Mouse (Mus musculus) CH12.LX (cell line): ENCODE results near the gene Slc38a2. TPM values are rescaled to one million over a fixed set of nuclear protein-coding genes. Genes with fewer than 3 reads are reported as not detected.

Experiments used
- DNase-seq: peaks from one replicate; pipeline ENCODE4 v3.0.0-alpha.2; 2013; ENCODE audit errors: extremely low read depth
- H3K27ac ChIP-seq: 2 replicates; pipeline ENCODE4 v1.5.1; 2012; ENCODE audit warnings: low read depth, mild to moderate bottlenecking, control low read depth, moderate library complexity; ENCODE audit not compliant: insufficient read depth
- H3K27me3 ChIP-seq: replicated peaks from 2 replicates; pipeline ENCODE3; 2012; ENCODE audit warnings: inconsistent platforms
- H3K36me3 ChIP-seq, 2 experiments: replicated peaks in 1 of 2; 2 replicates each; pipeline versions ENCODE3 to v1.6.1; 2012; ENCODE audit warnings: inconsistent platforms in 1 of 2, low read length in 1 of 2, mild to moderate bottlenecking in 1 of 2, mixed read lengths in 1 of 2, moderate library complexity in 1 of 2; ENCODE audit not compliant: control insufficient read depth in 1 of 2, insufficient read depth in 1 of 2
- H3K4me1 ChIP-seq, 2 experiments: 2 replicates each; pipeline ENCODE4 v1.6.1; 2012; ENCODE audit warnings: inconsistent platforms in 1 of 2, moderate library complexity in 1 of 2; ENCODE audit not compliant: insufficient read depth in 2 of 2, control insufficient read depth in 1 of 2
- H3K4me2 ChIP-seq: 2 replicates; pipeline ENCODE4 v1.6.1; 2012; ENCODE audit warnings: low read depth, mild to moderate bottlenecking, control low read depth; ENCODE audit not compliant: poor library complexity, insufficient read depth, severe bottlenecking
- H3K4me3 ChIP-seq, 3 experiments: fragments of 150-350 bp in 1 of 3; sonication (generic) in 1 of 3; replicated peaks in 1 of 3; 2 replicates each; pipeline versions ENCODE3 to v1.5.1; 2011 to 2012; ENCODE audit warnings: low read depth in 2 of 3, low read length in 2 of 3, mild to moderate bottlenecking in 2 of 3, moderate library complexity in 2 of 3, control low read depth in 1 of 3, improper control_type of control experiment in 1 of 3, inconsistent platforms in 1 of 3, mixed read lengths in 1 of 3; ENCODE audit not compliant: poor library complexity in 1 of 3
- H3K79me2 ChIP-seq: replicated peaks from 2 replicates; pipeline ENCODE4 v1.6.1; 2012; ENCODE audit warnings: mild to moderate bottlenecking, moderate library complexity; ENCODE audit not compliant: control insufficient read depth, poor library complexity, insufficient read depth, severe bottlenecking; ENCODE audit errors: extremely low read depth
- H3K9ac ChIP-seq: 2 replicates; pipeline ENCODE4 v1.6.1; 2012; ENCODE audit warnings: low read depth, mild to moderate bottlenecking, control low read depth, moderate library complexity; ENCODE audit not compliant: insufficient read depth
- H3K9me3 ChIP-seq: replicated peaks from 2 replicates; pipeline ENCODE3; 2012; ENCODE audit warnings: low read length, inconsistent platforms, mixed read lengths
- BHLHE40 ChIP-seq: IDR thresholded peaks from 2 replicates; pipeline ENCODE4 v1.6.1; 2011; ENCODE audit warnings: mild to moderate bottlenecking, low read depth, low read length, improper control_type of control experiment
- CHD2 ChIP-seq: IDR thresholded peaks from 2 replicates; pipeline ENCODE4 v1.6.1; 2011; ENCODE audit warnings: low read length, improper control_type of control experiment
- EP300 ChIP-seq: IDR thresholded peaks from 2 replicates; pipeline ENCODE4 v1.6.1; 2011; ENCODE audit warnings: low read length, improper control_type of control experiment
- ETS1 ChIP-seq: conservative IDR thresholded peaks from 2 replicates; pipeline ENCODE4 v1.6.1; 2012; ENCODE audit warnings: low read depth, mild to moderate bottlenecking, inconsistent platforms, low read length, improper control_type of control experiment, moderate library complexity
- GABPA ChIP-seq: IDR thresholded peaks from 2 replicates; pipeline ENCODE4 v1.6.1; 2012; ENCODE audit warnings: low read depth, low read length, improper control_type of control experiment, inconsistent platforms; ENCODE audit not compliant: insufficient replicate concordance
- HCFC1 ChIP-seq: IDR thresholded peaks from 2 replicates; pipeline ENCODE4 v1.6.1; 2012; ENCODE audit warnings: low read depth, mild to moderate bottlenecking, inconsistent platforms, low read length, improper control_type of control experiment
- IRF4 ChIP-seq: IDR thresholded peaks from 2 replicates; pipeline ENCODE4 v1.6.1; 2014; ENCODE audit warnings: low read depth, mild to moderate bottlenecking, inconsistent platforms, low read length, improper control_type of control experiment
- JUN ChIP-seq: IDR thresholded peaks from 2 replicates; pipeline ENCODE4 v1.6.1; 2011; ENCODE audit warnings: low read depth, mild to moderate bottlenecking, low read length, improper control_type of control experiment, moderate library complexity; ENCODE audit not compliant: insufficient read depth
- MAFK ChIP-seq: IDR thresholded peaks from 2 replicates; pipeline ENCODE4 v1.6.1; 2011; ENCODE audit warnings: low read length, improper control_type of control experiment; ENCODE audit not compliant: insufficient replicate concordance
- MEF2A ChIP-seq: IDR thresholded peaks from 2 replicates; pipeline ENCODE4 v1.6.1; 2014; ENCODE audit warnings: low read depth, mild to moderate bottlenecking, inconsistent platforms, low read length, improper control_type of control experiment, borderline replicate concordance
- MXI1 ChIP-seq: IDR thresholded peaks from 2 replicates; pipeline ENCODE4 v1.6.1; 2011; ENCODE audit warnings: mild to moderate bottlenecking, low read depth, low read length, improper control_type of control experiment
- NELFE ChIP-seq: IDR thresholded peaks from 2 replicates; pipeline ENCODE4 v1.6.1; 2011; ENCODE audit warnings: low read depth, low read length, improper control_type of control experiment
- POLR2A ChIP-seq: IDR thresholded peaks from 2 replicates; pipeline ENCODE4 v1.6.1; 2011; ENCODE audit warnings: low read depth, mild to moderate bottlenecking, improper control_type of control experiment, low read length
- POLR2AphosphoS2 ChIP-seq: IDR thresholded peaks from 2 replicates; pipeline ENCODE4 v1.6.1; 2011; ENCODE audit warnings: low read depth, low read length, improper control_type of control experiment
- RAD21 ChIP-seq: IDR thresholded peaks from 2 replicates; pipeline ENCODE4 v1.6.1; 2011; ENCODE audit warnings: low read depth, mild to moderate bottlenecking, low read length, improper control_type of control experiment, moderate library complexity
- SIN3A ChIP-seq: IDR thresholded peaks from 2 replicates; pipeline ENCODE4 v1.6.1; 2012; ENCODE audit warnings: low read length, improper control_type of control experiment, inconsistent platforms
- SMC3 ChIP-seq: IDR thresholded peaks from 2 replicates; pipeline ENCODE4 v1.6.1; 2011; ENCODE audit warnings: low read depth, low read length, improper control_type of control experiment
- TBP ChIP-seq: conservative IDR thresholded peaks from 2 replicates; pipeline ENCODE4 v1.6.1; 2011; ENCODE audit warnings: low read depth, low read length, improper control_type of control experiment
- TCF12 ChIP-seq: IDR thresholded peaks from 2 replicates; pipeline ENCODE4 v1.6.1; 2014; ENCODE audit warnings: low read depth, mild to moderate bottlenecking, inconsistent platforms, low read length, improper control_type of control experiment
- UBTF ChIP-seq: IDR thresholded peaks from 2 replicates; pipeline ENCODE4 v1.6.1; 2012; ENCODE audit warnings: low read depth, mild to moderate bottlenecking, inconsistent platforms, low read length, improper control_type of control experiment, moderate library complexity
- USF1 ChIP-seq: IDR thresholded peaks from 2 replicates; pipeline ENCODE4 v1.6.1; 2014; ENCODE audit warnings: low read depth, mild to moderate bottlenecking, inconsistent platforms, low read length, improper control_type of control experiment
- USF2 ChIP-seq: conservative IDR thresholded peaks from 2 replicates; pipeline ENCODE4 v1.6.1; 2011; ENCODE audit warnings: low read depth, low read length, improper control_type of control experiment
- ZKSCAN1 ChIP-seq: IDR thresholded peaks from 2 replicates; pipeline ENCODE4 v1.6.1; 2012; ENCODE audit warnings: low read depth, inconsistent platforms, low read length, improper control_type of control experiment, borderline replicate concordance
- ZNF384 ChIP-seq: IDR thresholded peaks from 2 replicates; pipeline ENCODE4 v1.6.1; 2012; ENCODE audit warnings: low read depth, low read length, improper control_type of control experiment, inconsistent platforms
- dilution Hi-C: fragments of 300-500 bp; cut with MboI; formaldehyde crosslinking; loops from 2 replicates; pipeline ENCODE4 v1.14.3; 2020; ENCODE audit warnings: low sequenced_read_pairs; ENCODE audit not compliant: extremely low pct_unique_long_range_greater_than_20kb, extremely low pct_ligation_motif_present
- in situ Hi-C: fragments of 300-500 bp; cut with MboI; formaldehyde crosslinking; loops from 3 replicates; pipeline ENCODE4 v1.14.3; 2019; ENCODE audit warnings: low sequenced_read_pairs, low pct_ligation_motif_present, low pct_unique_long_range_greater_than_20kb, mixed read lengths
- polyA plus RNA-seq: library from polyadenylated mRNA; unstranded; fragments of >175 nt; gene quantifications from 2 replicates; pipeline ENCODE4 v1.2.1, GENCODE M21; 2012; ENCODE audit warnings: low read depth; ENCODE audit not compliant: insufficient read length
- total RNA-seq, 2 experiments: library from RNA; depleted of rRNA; stranded (reverse); fragments of 300-350 nt in 1 of 2; fragments of >200 nt in 1 of 2; gene quantifications; 2 replicates each; pipeline ENCODE4 v1.2.3; 2012 to 2014

Gene Slc38a2
- total and polyA plus RNA-seq, 3 experiments = 41.4 to 70.5 (median 59.3) TPM

DNA sequence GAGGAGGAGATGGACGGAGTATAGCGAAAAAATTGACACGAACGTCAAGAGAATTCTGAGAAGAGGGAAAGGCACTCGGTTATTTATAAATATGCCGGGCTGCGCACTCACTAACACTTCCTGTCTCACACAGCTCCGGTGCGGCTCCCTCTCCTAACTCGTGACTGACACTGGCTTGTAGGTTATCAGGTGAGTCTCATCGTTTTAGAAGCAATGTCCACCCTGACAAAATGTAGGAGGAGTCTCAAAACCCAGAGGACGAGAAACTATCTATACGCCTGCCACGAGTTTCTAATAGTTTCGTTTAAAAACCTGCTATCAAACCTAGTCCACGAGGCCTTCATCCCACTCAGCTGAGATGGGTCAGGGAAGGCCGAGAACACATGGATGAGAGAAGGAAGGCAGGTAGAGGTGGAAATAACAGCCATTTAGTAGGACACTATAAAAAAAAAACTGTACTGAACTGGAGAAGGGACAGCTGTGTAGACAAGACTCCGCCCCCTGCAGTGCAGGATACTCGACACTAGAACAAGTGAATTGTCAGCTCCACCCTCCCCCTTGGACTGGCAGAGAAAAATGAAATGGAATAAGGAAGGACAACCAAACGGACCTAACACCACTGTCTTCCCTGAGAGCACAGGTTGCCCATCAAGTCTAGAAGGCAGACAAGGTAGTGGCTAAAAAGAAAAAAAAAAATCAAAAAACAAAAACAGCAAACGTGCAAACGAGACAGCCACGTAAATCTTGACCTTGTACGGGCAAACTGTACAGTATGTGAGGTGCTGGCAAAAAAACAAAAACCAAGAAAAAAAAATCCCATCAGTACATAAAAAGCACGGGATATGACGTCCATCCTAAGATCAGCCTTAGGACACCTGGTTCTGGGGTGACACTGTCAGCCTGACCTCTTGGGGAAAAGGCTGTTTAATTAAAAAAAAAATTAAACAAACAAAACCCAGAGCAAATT lies 3.8 kb downstream of the Slc38a2 start:
- Histone ChIP-seq H3K4me2 (peak overlapping the region; percentile 90), H3K9me3 (no peaks in the 10 kb centered on the region), H3K27ac (no peak overlapping the region), H3K4me1 (peaks cover 2 to 57% of the 10 kb centered on the region in 2 experiments; a peak in 3 of 4 replicates), H3K36me3 (peaks cover 67 to 79% of the 10 kb centered on the region in 2 experiments), H3K79me2 (peaks cover 41% of the 10 kb centered on the region), H3K9ac (peak overlapping the region; percentile 81; the same call in 1 of the 2 replicates), H3K27me3 (peaks cover 7% of the 10 kb centered on the region), H3K4me3 (peak overlapping the region in 1 of 3 experiments; percentile 82)
- dilution Hi-C loops = no loop called here
- no peak for TF ChIP-seq MEF2A
- TF ChIP-seq EP300 = no peak
- no peak; the same call in 1 of the 2 replicates for TF ChIP-seq POLR2AphosphoS2
- no peak for TF ChIP-seq SIN3A
- no peak for TF ChIP-seq USF1
- no peak for TF ChIP-seq TCF12
- TF ChIP-seq UBTF = no peak
- no peak for TF ChIP-seq ETS1
- peak; percentile 41 for DNase-seq
- in situ Hi-C loops = loop anchor here (25.0 kb wide), 1 partner anchor 242 kb away; no protein-coding TSS in a partner anchor

DNA sequence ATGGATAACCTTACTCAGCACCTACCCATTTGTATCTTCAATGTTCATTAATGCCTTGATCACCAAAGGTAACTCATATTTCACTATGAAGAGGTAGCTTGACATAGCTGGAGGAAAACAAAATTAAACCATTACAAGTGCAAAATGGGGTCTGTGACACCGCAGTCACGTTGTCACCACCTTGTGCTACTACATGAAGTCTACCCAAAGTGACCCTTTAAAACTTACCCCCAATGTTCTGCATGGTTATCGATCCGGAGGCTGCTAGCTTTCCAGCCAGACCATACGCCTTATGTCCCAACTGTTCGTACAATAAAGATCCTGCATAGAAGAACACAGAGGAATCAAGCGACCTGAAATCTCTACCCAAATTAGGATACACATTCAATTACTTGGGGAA lies 4.5 kb downstream of the Slc38a2 start:
- Histone ChIP-seq H3K36me3 (peaks cover 74 to 86% of the 10 kb centered on the region in 2 experiments), H3K9me3 (no peaks in the 10 kb centered on the region), H3K27ac (no peak overlapping the region), H3K9ac (no peak overlapping the region), H3K4me2 (no peak overlapping the region), H3K4me1 (peaks cover 2 to 53% of the 10 kb centered on the region in 2 experiments; a peak in 3 of 4 replicates), H3K4me3 (no peak overlapping the region), H3K27me3 (no peaks in the 10 kb centered on the region), H3K79me2 (peaks cover 41% of the 10 kb centered on the region)
- TF ChIP-seq POLR2A = peak; percentile 13; the same call in 1 of the 2 replicates
- TF ChIP-seq CHD2 = no peak
- no peak for DNase-seq
- in situ Hi-C loops (loop anchor here (25.0 kb wide), 1 partner anchor 242 kb away; no protein-coding TSS in a partner anchor), dilution Hi-C loops (no loop called here)

DNA sequence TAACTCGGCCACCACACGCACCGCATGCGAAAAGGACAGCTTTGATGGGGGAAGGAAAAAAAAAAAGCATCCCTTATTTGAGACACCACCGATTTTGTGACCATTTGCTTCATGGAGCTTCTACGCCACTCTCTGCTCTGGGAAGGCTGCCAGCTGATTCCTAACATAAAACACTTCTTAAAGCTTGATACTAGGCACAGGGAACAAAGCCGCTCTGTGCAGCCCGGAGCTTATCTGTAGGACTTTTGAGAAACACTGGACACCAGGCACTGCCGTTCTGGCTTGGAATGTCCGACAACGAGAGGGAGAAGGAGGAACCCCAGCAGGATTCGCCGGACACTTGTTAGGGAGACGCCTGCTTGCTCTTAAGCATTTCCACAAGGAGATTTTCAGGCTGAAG lies 5.8 kb downstream of the Slc38a2 start:
- Histone ChIP-seq H3K9me3 (no peaks in the 10 kb centered on the region), H3K4me1 (peaks cover 3 to 56% of the 10 kb centered on the region in 2 experiments; a peak in 3 of 4 replicates), H3K27ac (no peak overlapping the region), H3K9ac (no peak overlapping the region), H3K4me2 (no peak overlapping the region), H3K27me3 (no peaks in the 10 kb centered on the region), H3K79me2 (peaks cover 41% of the 10 kb centered on the region), H3K4me3 (no peak overlapping the region), H3K36me3 (peaks cover 81 to 98% of the 10 kb centered on the region in 2 experiments)
- in situ Hi-C loops (loop anchor here (25.0 kb wide), 1 partner anchor 244 kb away; no protein-coding TSS in a partner anchor), dilution Hi-C loops (no loop called here)
- no peak for DNase-seq
- no peak for TF ChIP-seq RAD21
- TF ChIP-seq USF2 = no peak
- TF ChIP-seq GABPA = no peak
- no peak for TF ChIP-seq JUN
- no peak for TF ChIP-seq BHLHE40
- no peak for TF ChIP-seq TBP
- no peak for TF ChIP-seq SMC3
- no peak for TF ChIP-seq NELFE
- TF ChIP-seq IRF4 = no peak
- TF ChIP-seq MXI1 = no peak
- no peak for TF ChIP-seq MAFK
- TF ChIP-seq ZNF384 = no peak
- no peak for TF ChIP-seq EP300
- TF ChIP-seq ZKSCAN1 = no peak
- TF ChIP-seq POLR2AphosphoS2 = no peak
- no peak for TF ChIP-seq HCFC1
